Mouse (Mus musculus): ENCODE measurements around the gene Sppl3.

- no peak for TF ChIP-seq CTCF (conservative IDR thresholded peaks at IDR 0.05; ENCODE audit: insufficient read depth, insufficient read length, low read depth, low read length)
- no peak for TF ChIP-seq POLR2A (IDR thresholded peaks at IDR 0.05; ENCODE audit: low read depth, low read length)
Measured at GRCm38 (mm10) chr5:115029509-115029908, 18.6 kb downstream of the Sppl3 start.
